Mouse (Mus musculus): ENCODE data around the gene Nsun5. TPM values are rescaled to one million over a fixed set of nuclear protein-coding genes. Genes with fewer than 3 reads are reported as not detected.

The Nsun5 gene
- total RNA-seq, 1 experiment from 2014 or later: 24.7 TPM

DNA sequence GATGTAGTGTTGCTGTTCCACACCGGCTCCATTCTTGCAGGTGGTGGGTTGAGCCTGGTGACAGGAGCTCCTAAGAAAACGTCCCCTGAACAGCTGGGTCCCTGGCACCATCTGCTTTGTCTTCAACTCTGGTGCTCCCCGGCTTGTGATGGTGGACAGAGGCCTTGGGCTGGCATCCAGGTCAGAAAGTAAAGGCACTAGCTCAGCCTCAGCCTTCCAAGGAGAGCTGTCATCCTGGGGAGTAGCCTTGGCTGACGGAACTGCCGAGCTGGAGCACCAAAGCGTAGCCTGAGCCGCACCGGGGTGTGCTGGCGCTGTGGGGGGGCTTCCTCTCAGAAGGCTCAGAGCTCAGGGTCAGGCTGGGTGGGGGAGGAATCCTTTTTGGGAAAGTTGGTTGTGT, 40.5 kb downstream of the Nsun5 start:
- no peak for ATAC-seq (replicated peaks in 1 of 2; ENCODE audit: insufficient read depth in 1 of 2, low FRiP score in 2 of 2, low TSS enrichment in 1 of 2, low read depth in 1 of 2, poor library complexity in 2 of 2, severe bottlenecking in 2 of 2)

Other genes starting within 250 kb of the Nsun5 start
- 10.6 and 23.4 TPM in 2 replicates for gene Tbl2, start 220.3 kb upstream of the Nsun5 start, total RNA-seq (2017)
- 34.8 and 35.0 TPM in 2 replicates for gene Bcl7b, start 201.7 kb upstream of the Nsun5 start, total RNA-seq (2017)
- 159 and 184 TPM in 2 replicates for gene Baz1b, start 182.7 kb upstream of the Nsun5 start, total RNA-seq (2017)
- 1.3 and 1.7 TPM in 2 replicates for gene Fzd9, start 118.7 kb upstream of the Nsun5 start, total RNA-seq (2017)
- not detected in 2 replicates for gene Fkbp6, start 19.9 kb upstream of the Nsun5 start, total RNA-seq (2017)
- gene Trim50, start 16.7 kb upstream of the Nsun5 start, total RNA-seq (2017): not detected in 2 replicates
- 6.3 and 8.2 TPM in 2 replicates for gene Pom121, start 24.6 kb downstream of the Nsun5 start, total RNA-seq (2017)
- gene Hip1, start 175.2 kb downstream of the Nsun5 start, total RNA-seq (2017): 16.8 and 27.7 TPM in 2 replicates
- not detected in 2 replicates for gene Ccl26, start 193.6 kb downstream of the Nsun5 start, total RNA-seq (2017)
- not detected in 2 replicates for gene Ccl24, start 203.1 kb downstream of the Nsun5 start, total RNA-seq (2017)

Data from hematopoietic stem cell, adult 5-6 weeks (primary cell).